9 mouse cellular contexts compared by ENCODE assay signal in the genomic region with DNA sequence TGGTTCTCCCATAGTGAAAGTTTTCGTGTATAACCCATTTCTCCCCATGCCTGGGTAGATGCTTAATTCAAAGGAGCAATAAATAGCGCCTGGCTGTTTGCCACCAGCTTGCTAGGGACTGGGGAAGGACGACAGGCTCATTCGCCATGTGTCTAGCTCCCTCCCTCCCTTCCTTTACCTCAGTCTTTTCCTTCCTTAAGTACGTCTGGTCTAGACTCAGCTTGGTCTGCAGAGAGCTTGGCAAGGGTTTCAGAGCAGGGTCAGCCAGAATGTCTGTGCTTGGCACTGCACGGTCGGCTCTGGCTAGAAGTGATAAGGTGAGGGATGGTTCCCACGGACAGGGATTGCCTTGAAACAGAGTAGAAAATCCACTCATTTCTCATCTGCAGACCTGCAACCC.
A peak's percentile ranks its signal among the peaks of the same experiment; 100 is the strongest.
DNase-seq lines count a peak whose midpoint lies in the region; ATAC-seq lines count a peak whose summit lies in the region.
"Had no signal": no experiment of that assay in that cellular context is flagged by ENCODE, and none has a peak within 500 bp of the region (broad histone marks: within the 10 kb centered on the region; RNA-seq: fewer than 3 reads in every experiment).

No protein-coding gene starts in this region.

- no peak overlapping the region for H3K4me3 ChIP-seq in hindbrain, embryonic 16.5 days (ENCODE audit: low read length)
- H3K4me3 ChIP-seq in hindbrain, embryonic 10.5 days: no peak overlapping the region
- H3K4me3 ChIP-seq in heart, embryonic 12.5 days: no peak overlapping the region; the same call in 1 of the 2 replicates

- no peaks in the 10 kb centered on the region; the same call in 1 of the 2 replicates for H3K27me3 ChIP-seq in hindbrain, embryonic 16.5 days (replicated peaks; ENCODE audit: control insufficient read depth, insufficient read depth, low read length)
- no peaks in the 10 kb centered on the region for H3K27me3 ChIP-seq in hindbrain, embryonic 10.5 days (ENCODE audit: insufficient read depth, poor library complexity, severe bottlenecking)
- H3K27me3 ChIP-seq in heart, embryonic 12.5 days (replicated peaks): no peaks in the 10 kb centered on the region
- H3K27me3 ChIP-seq: CH12.LX had no signal

- no peaks in the 10 kb centered on the region for H3K36me3 ChIP-seq in hindbrain, embryonic 16.5 days (ENCODE audit: control insufficient read depth, insufficient read depth, low read length)
- H3K36me3 ChIP-seq in hindbrain, embryonic 10.5 days: no peaks in the 10 kb centered on the region
- peaks cover 14% of the 10 kb centered on the region for H3K36me3 ChIP-seq in heart, embryonic 12.5 days

- H3K27ac ChIP-seq in hindbrain, embryonic 16.5 days (ENCODE audit: low read depth, low read length): no peak overlapping the region
- H3K27ac ChIP-seq in hindbrain, embryonic 10.5 days: no peak overlapping the region
- H3K27ac ChIP-seq in heart, embryonic 12.5 days (ENCODE audit: poor library complexity, severe bottlenecking): peak overlapping the region; percentile 50

- DNase-seq in hindbrain, embryonic 10.5 days (ENCODE audit: low spot score): no peak
- peak; percentile 15 for DNase-seq in urinary bladder, postnatal 14 days (ENCODE audit: low spot score)
- no peak for DNase-seq in urinary bladder, postnatal 4 days (ENCODE audit: low spot score in 2 of 2)
- no peak for DNase-seq in layer of hippocampus, adult 9-10 months (ENCODE audit: low spot score)
- DNase-seq in left cerebral cortex, adult 11 months (ENCODE audit: low spot score): no peak
- DNase-seq in urinary bladder, adult 2 months (ENCODE audit: low spot score): no peak

- 23% methylated on average over 8 of the region's 8 CpGs for WGBS in hindbrain, embryonic 16.5 days
- 71% methylated on average over 8 of the region's 8 CpGs for WGBS in hindbrain, embryonic 10.5 days
- WGBS in heart, embryonic 12.5 days: 20% methylated on average over 8 of the region's 8 CpGs

- ATAC-seq in hindbrain, embryonic 16.5 days: 0 out of 2 replicates have a peak, but pooled peaks have one; percentile 27
- ATAC-seq in heart, embryonic 12.5 days (ENCODE audit: insufficient number of reproducible peaks, low FRiP score): peak; percentile 63

- H3K4me2 ChIP-seq in hindbrain, embryonic 16.5 days (ENCODE audit: low read length): no peak overlapping the region
- peak overlapping the region; percentile 44 for H3K4me2 ChIP-seq in heart, embryonic 12.5 days

- no peaks in the 10 kb centered on the region for H3K9me3 ChIP-seq in hindbrain, embryonic 16.5 days (ENCODE audit: control insufficient read depth, low read length)
- no peaks in the 10 kb centered on the region for H3K9me3 ChIP-seq in hindbrain, embryonic 10.5 days
- no peaks in the 10 kb centered on the region for H3K9me3 ChIP-seq in heart, embryonic 12.5 days (replicated peaks)

- no peak overlapping the region for H3K9ac ChIP-seq in hindbrain, embryonic 16.5 days (ENCODE audit: low read depth, low read length)
- H3K9ac ChIP-seq in heart, embryonic 12.5 days: peak overlapping the region; percentile 36; the same call in 1 of the 2 replicates

- H3K4me1 ChIP-seq in hindbrain, embryonic 16.5 days (ENCODE audit: control insufficient read depth, insufficient read depth, low read depth, low read length): no peaks in the 10 kb centered on the region
- H3K4me1 ChIP-seq in hindbrain, embryonic 10.5 days (replicated peaks): peaks cover 5% of the 10 kb centered on the region; the same call in 1 of the 2 replicates
- H3K4me1 ChIP-seq in heart, embryonic 12.5 days (replicated peaks): peaks cover 19% of the 10 kb centered on the region
